Mouse (Mus musculus) CD4-positive, CD25-positive, alpha-beta regulatory T cell, adult 9 weeks (primary cell): ENCODE data around the gene Card6. TPM values are rescaled to one million over a fixed set of nuclear protein-coding genes. Genes with fewer than 3 reads are reported as not detected.

Experiments used
- polyA plus RNA-seq: library from polyadenylated mRNA; unstranded; fragments of 100-300 nt; shearing (Covaris generic); gene quantifications from one replicate; pipeline ENCODE4 v1.2.1, GENCODE M21; 2017

Gene Card6
- polyA plus RNA-seq = 65.2 TPM

GRCm38 (mm10) chr15:5107686-5108654, at the start of gene Card6:
TSS of gene Card6 (minus strand) at chr15:5108539.

GRCm38 (mm10) chr15:5143361-5144020, 35.2 kb upstream of the Card6 start, which contains the start of gene Prkaa1:
TSS of gene Prkaa1 (plus strand) at chr15:5143861.

GRCm38 (mm10) chr15:5116270-5117030, 8.1 kb upstream of the Card6 start, which contains the start of gene Rpl37:
TSS of gene Rpl37 (plus strand) at chr15:5116645.

GRCm38 (mm10) chr15:5063635-5064034, 44.7 kb downstream of the Card6 start, which contains the start of gene C7:
TSS of gene C7 (minus strand) at chr15:5063740.

Other genes with a start within 250 kb of the Card6 start
- gene Mroh2b, start 209.8 kb downstream of the Card6 start, polyA plus RNA-seq = not detected
- not detected for gene C7, start 44.8 kb downstream of the Card6 start, polyA plus RNA-seq
- gene Rpl37, start 8.1 kb upstream of the Card6 start, polyA plus RNA-seq = 1,416 TPM
- 39.7 TPM for gene Prkaa1, start 35.3 kb upstream of the Card6 start, polyA plus RNA-seq
- 55.5 TPM for gene Ttc33, start 77.0 kb upstream of the Card6 start, polyA plus RNA-seq
- gene Ptger4, start 135.6 kb upstream of the Card6 start, polyA plus RNA-seq = 11.8 TPM